Mouse (Mus musculus) midbrain, embryonic 10.5 days (tissue): Measurements from ENCODE around the gene Uqcrq. TPM values are rescaled to one million over a fixed set of nuclear protein-coding genes. Genes with fewer than 3 reads are reported as not detected.

Source experiments
- microRNA-seq: library from miRNA; unstranded; fragments of <30 nt; microRNA quantifications from one replicate; pipeline ENCODE4, GENCODE M21; 2017
- polyA plus RNA-seq: library from polyadenylated mRNA; unstranded; fragments of >200 nt; fragmentation: Nextera tagmentation; extraction: Ambion mirVana; gene quantifications from 2 replicates; pipeline ENCODE4 v1.2.1, GENCODE M21; 2016

Uqcrq gene
- polyA plus RNA-seq, 1 experiment from 2014 or later, result 602 TPM

Small RNA genes within 50 kb of the gene (microRNA-seq; reads per million reads assigned to microRNA genes)
- gene Mir6920, result not detected

Other genes with a start within 250 kb of the Uqcrq start
- gene Hspa4, start 130.4 kb downstream of the Uqcrq start, polyA plus RNA-seq, result 106 and 116 TPM in 2 replicates
- gene Zcchc10, start 106.2 kb downstream of the Uqcrq start, polyA plus RNA-seq, result 24.6 and 25.2 TPM in 2 replicates
- gene Aff4, start 80.0 kb downstream of the Uqcrq start, polyA plus RNA-seq, result 27.7 and 40.8 TPM in 2 replicates
- gene Leap2, start 7.7 kb downstream of the Uqcrq start, polyA plus RNA-seq, result not detected in 2 replicates
- gene Gdf9, start 192 bp upstream of the Uqcrq start, polyA plus RNA-seq, result 2.1 and 2.7 TPM in 2 replicates
- gene Gm10447, start 26.3 kb upstream of the Uqcrq start, polyA plus RNA-seq, result not detected in 2 replicates
- gene Shroom1, start 26.4 kb upstream of the Uqcrq start, polyA plus RNA-seq, result 1.8 and 2.1 TPM in 2 replicates
- gene Gm9837, start 39.6 kb upstream of the Uqcrq start, polyA plus RNA-seq, result not detected in 2 replicates
- not detected in 2 replicates for gene Gm9945, start 49.3 kb upstream of the Uqcrq start, polyA plus RNA-seq
- gene Sowaha, start 49.4 kb upstream of the Uqcrq start, polyA plus RNA-seq, result 0.19 and 0.26 TPM in 2 replicates
- 17.3 and 18.0 TPM in 2 replicates for gene Sept8, start 88.4 kb upstream of the Uqcrq start, polyA plus RNA-seq
- 77.3 and 94.6 TPM in 2 replicates for gene Kif3a, start 136.5 kb upstream of the Uqcrq start, polyA plus RNA-seq
- 1.0 and 1.3 TPM in 2 replicates for gene Il4, start 187.8 kb upstream of the Uqcrq start, polyA plus RNA-seq
- gene Il13, start 203.9 kb upstream of the Uqcrq start, polyA plus RNA-seq, result not detected in 2 replicates